Mouse (Mus musculus) spleen, postnatal 10 days (tissue): ENCODE results near the gene Pisd.
"Not testable (repeated sequence)": the region's sequence is repeated elsewhere in the genome, so short reads cannot be mapped to it uniquely, and the experiment has no call there.

ENCODE experiments used
- DNase-seq, 2 experiments: peaks; one replicate each; pipeline ENCODE4 v3.0.0; 2021 to 2022; ENCODE audit warnings: low spot score in 2 of 2

Pisd gene

DNA sequence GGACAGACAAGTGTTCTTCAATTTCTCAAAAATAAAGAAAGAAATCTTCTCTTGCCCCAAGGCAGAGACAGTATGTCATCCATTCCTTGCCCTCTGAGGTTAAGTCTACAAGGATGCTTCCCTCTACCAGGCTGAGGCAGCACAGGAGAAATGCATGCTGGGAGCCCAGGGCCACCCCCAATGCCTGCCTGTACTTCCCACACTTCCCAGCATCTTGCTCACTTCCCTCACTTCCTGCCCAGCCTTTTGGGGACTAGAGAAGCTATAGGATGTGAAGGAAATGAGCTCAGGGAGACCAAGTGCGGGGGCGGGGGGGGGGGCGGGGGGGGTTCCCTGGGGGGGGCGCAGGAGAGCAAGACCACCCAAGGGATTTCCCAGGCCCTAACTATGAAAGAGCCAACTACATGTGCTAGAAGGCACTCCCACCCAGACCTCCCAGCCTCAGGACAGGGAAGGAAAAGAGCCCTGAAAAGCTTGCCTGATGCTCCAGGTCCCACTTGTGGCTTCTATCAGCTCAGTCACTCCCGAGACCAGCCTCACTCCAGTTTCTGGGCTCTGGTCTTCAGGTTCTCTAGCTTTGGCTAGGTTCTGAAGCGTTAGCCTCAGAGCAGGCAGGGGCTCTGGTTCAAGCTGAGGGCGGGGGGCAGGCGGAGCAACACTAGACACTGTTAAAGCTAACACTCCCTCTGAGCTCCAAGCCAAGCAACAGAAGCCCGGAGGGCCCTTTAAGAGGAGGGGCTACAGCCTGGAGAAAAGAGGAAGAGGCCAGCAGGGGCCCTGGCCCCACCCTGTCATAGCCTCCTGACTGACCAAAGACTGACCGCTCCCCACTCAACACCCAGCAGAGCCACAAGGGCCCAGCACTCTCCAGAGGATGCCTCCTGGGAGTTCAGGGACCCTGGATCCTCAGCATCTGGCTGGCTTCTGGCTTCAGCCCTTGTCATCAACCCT is 39.5 kb downstream of the Pisd start:
- peak; percentile 37 to 72 for DNase-seq

DNA sequence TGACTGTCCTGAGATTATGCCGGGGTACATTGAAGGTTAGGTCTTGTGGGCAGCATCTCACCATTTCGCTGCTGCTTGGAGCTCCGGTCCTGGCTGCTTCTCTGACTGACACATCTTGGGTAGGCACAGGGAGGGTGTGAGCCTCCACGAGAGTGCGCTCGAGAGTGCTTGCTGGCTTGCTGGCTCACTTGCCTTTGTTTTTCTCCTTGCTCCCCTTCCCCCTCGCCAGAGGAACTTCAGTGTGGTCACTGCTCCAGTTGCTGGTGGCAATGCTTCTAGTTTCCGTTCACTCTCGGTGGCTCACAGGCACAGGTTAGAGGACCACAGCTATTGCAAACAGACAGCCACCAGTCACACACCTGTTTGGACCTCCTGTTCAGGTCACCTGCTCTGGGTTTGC is 43.3 kb downstream of the Pisd start:
- DNase-seq: peak in 1 of 2 experiments; percentile 34

DNA sequence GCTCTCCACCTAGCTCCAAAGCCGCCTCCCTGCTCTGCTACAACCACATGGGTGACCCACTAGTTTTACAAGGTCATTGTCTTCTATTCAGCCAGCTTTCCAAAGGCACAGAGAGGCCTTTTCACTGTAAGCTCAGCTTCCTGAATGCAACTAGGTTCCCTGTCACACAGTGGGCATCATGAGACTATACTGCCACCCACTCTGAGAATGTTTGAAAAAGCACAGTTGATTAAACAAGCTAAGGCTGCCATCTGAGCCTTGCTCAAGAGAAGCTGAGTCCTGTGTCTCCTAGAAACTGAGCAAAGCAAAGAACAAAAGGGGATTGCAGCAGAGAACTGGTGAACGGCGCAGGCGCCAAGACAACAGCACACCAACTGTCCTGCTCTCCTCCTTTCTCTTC is 44.1 kb downstream of the Pisd start:
- DNase-seq: not testable (repeated sequence)

DNA sequence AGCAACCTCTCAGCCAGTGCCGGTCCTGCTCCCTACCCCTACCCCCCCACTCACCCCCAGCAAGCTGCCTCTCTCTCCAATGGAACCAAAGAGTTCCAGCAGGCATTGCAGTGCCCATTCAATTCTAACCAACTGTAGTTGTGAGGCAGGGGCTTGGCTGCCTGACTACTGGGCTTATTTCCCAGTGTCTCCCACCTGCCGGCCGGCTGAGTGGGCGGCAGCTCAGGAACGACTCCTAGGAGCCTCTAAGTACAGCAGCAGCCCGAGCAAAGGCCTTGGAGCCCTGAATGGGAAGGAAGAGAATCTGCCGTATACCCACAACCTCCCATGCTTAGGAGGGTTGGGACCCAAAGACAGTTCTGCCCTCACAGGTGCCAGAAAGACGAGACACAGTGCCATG is 44.6 kb downstream of the Pisd start:
- not testable (repeated sequence) for DNase-seq

DNA sequence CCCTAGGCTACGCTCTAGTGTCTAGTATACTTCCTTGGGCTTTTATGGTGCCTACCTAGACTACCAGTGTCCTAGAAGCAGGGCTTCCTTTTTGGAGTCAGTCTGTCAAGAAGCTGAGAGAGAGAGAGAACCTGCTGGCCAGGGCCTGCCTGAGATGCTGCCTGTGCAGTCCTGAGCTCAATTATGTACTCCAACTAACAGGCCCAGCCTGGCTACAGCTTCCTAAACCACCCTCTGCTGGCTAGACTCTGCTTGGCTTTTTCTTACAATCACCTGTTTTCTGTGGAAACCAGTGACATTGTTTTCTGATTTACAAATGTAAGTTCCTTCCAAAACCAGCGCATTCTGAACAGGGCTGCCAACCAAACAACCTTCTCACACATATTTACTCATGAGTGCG is 45.3 kb downstream of the Pisd start:
- DNase-seq: no peak

DNA sequence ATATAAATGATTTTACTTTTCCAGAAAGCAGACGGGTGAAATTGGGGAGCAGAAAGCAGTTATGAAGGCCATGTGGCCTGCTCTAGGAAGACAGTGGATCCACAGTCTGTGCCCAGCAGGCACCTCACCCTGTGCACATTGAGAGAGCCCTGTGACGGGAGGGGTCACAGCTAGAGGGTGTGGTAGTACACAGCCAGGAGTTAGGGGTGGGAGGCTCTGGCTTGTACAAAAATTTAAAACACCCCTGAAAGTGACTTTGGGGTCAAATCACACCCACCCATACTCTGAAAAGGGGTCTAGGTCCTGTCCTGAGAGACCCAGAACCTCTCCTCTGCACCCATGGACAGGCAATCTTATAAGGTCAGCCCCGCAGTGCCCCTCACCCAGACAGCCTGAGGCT is 48.7 kb downstream of the Pisd start:
- DNase-seq: not testable (repeated sequence)

DNA sequence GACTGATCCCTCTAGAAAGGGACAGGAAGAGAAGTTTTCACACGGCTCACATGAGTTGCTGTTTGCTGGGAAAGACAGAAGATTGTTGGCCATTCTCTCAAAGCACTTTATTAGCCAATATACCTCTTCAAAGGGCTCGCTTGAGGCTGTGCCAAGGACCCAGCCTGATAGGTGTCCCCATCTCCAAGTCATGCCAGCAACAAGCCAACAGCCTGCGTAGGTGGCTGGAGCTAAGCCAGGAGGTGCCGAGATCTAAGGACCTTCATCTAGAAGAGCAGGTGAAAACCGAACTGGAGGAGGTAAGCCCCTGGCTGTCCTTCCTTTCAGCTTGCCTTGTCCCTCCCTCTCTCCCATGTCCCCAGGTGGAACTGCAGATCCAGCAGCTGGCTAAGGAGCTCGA is 49.7 kb downstream of the Pisd start:
- DNase-seq: no peak

DNA sequence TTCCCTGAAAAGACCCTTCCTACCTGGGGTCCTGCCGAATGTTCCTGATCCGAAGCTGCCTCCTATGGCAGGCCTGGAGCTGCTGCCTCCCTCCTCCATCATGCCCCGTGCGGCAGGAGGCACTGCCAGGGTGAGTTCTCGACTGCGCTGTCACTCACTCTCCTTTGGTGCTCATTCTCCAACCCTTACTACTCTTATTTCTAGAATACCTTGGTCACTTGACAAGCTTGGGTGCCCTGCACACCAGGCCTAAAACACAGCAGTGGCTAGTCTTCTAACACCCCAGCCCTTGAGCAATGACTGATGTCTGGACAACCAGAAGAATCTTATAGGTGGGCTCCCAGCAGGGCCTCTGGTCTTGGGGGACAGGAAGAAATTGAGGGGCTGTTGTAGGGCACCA is 51.6 kb downstream of the Pisd start:
- not testable (repeated sequence) for DNase-seq

DNA sequence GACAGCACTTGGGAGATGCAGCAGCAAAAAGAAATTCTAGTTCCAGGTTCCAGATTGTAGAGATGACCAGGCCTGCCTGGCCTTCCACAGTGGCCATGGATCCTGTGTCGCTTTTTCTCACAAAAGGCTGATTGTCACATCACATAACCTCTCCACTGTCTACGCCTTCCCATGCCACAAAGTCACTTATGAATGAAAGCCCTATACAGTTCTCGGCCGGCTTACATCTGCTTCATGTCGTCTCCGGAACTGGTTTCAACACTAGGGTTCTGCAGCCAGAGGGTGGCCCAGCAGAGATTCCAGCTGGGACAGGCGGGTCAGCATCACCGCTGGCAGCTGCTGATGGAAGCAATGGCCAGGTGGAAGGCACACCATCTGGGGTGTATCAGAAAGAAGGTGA is 56.6 kb downstream of the Pisd start:
- DNase-seq: no peak

DNA sequence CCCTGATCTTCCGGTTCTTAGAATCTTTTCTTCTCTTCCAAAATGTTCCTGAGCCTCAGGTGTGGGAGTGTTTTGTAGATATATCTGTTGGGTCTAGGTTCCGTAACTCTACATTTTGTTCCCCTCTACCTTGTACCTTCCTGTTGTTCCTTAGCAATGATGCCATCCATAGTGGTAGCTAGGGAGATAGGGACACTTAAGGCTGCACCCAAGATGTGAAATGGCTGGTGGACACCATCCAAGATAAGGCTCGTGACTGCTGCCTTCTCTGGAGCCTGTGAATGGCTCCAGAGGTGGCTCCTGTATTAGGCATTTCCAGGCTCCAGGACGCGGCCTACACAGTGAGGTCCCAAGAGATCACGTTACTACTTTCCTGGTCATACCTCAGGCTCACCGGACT is 57.1 kb downstream of the Pisd start:
- DNase-seq: no peak

DNA sequence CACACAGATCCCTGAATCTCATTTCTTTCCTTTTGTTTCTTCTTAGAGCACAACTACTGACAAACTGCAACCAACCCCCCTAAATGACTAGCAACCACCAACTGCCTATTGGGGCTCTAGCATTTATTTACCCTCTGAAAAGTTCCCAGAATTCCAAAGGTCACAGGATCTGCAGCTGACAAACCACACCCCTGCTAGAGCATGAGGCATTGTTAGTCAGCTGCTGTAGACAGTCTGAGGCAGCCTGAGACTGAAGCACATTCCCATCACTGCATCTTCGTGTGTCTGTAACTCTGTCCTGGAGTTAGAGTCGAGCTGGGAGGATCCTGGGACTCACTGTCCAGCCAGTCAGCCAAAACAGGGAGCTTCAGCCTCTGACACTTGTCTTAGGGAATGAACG is 60.0 kb downstream of the Pisd start:
- not testable (repeated sequence) for DNase-seq

DNA sequence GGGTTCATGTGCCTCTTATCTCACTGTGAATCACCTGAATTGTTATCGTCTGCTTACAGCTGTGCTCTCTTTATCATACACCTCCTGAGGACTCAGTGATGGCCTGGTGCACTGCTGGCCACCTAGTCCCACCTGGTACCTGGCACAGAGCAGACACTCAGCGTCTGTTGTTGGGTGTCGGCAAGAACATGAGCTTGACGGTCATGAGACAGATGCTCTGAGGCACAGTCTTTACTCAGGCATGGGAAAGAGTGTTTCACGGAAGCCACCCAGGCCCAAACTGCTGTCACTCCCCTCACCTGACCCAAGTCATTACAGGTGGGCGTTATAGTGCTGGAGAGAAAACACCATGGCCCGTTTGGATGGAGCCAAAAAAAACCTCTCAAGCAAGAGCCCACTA is 61.5 kb downstream of the Pisd start:
- no peak for DNase-seq

DNA sequence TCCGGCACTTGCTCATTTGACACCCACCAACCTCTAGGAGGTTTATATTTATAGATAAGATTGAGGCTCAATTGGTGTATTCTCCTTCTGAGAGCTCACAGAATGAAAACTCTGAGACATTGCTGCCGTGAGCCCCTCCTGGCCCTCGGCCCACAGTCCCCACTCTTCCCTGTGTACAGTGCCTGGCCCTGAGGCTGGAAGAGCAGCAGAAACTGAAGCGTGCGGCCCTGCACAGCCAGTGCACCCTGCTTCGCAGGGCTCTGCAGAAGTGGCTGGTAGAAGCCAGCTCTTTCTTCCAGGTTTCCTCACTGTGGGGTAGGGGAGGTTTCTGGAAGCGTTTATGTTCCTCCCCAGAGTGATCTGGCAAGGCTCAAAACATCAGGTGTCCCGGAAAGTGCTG is 62.7 kb downstream of the Pisd start:
- not testable (repeated sequence) for DNase-seq

DNA sequence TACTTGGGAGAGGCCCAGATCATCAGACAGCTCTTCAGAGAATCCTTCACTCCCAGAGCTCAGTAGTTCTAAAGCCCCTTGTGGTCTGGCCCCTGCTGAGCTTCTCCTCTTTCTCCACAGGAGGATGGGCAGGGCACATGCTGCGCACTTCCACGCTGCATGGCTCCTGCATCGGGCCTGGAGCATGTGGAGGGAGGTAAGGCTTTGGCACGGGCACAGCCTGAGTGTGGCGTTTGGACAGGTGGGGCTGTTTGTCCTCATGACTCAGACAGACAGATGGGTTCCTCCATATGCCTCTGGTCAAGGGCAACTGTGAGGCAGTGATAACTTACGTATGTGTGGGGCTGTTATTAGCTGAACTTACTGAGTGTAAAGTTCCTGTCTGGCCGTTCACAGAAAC is 63.2 kb downstream of the Pisd start:
- no peak for DNase-seq

DNA sequence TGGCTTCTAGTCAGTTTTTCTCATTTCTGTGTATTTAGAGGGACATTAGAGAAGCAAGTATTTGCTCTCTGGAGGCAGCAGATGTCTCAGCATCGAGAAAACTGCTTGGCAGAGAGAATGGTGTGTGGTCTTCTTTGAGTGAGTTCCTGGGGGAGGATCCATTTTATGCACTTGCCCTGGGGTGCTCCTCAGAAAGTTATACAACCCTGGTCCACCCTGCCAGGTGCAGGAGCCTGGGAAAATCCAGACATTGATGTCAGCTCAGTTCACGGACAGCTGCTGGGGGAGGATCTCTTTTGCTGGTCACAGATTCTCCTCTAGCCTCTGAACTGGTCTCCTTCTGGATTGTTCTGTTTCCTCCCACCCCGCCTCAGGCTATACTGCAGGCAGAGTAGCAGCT is 64.1 kb downstream of the Pisd start:
- DNase-seq: no peak

DNA sequence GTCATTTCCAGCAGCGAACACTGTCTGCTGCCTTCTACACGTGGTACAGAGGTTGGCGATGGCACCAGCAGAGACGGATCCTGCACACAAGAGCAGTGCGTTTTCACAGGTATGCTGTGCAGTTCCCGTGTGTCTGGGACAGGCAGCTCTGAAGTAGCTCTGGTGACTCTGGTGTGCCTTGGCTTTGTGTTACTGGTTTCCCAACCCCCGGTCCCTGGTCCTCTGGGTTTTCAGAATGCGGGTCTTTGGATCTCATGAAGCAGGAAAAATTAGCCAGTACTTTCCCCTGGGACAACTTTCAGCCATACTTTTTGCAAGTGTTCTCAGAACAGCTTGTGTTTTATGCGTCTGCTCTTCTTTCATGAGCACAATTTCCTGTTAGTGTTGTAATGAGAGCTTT is 65.0 kb downstream of the Pisd start:
- DNase-seq: no peak

DNA sequence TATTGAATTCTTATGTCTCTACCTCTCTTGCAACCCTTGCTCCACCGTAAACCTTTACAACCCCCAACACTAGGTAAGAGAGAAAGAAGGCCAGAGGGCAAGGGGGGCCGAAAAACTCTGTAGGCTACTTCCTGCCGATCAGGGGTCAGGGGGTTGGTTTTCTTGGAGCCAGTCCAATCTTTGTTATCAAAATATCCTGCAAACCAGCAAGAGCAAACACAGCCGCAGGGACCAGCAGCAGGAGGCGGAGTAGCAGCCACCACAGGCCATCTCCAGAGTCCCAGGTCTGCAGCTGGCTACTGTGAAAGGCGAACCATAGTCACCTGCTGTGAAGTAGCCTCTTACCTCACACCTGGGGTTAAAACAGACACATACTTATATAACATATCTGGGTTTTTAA is 66.5 kb downstream of the Pisd start:
- no peak for DNase-seq

DNA sequence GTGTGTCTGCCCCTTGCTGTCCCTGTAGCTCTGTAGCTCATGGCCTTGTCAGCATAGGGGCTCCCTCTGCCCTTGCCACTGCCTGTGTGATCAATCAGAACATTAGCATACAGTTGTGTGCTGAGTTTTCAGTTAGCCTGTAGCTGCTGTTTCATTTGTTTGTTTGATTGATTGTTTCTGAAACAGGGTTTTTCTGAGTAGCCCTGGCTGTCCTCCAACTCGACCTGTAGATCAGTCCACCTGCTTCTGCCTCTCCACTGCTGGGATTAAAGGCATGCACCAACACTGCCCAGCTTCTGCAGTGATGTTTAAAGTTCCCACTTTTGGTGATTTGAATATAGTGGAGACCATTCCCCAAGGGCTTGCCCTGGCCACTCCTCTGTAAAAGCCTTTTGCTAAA is 67.7 kb downstream of the Pisd start:
- no peak for DNase-seq

DNA sequence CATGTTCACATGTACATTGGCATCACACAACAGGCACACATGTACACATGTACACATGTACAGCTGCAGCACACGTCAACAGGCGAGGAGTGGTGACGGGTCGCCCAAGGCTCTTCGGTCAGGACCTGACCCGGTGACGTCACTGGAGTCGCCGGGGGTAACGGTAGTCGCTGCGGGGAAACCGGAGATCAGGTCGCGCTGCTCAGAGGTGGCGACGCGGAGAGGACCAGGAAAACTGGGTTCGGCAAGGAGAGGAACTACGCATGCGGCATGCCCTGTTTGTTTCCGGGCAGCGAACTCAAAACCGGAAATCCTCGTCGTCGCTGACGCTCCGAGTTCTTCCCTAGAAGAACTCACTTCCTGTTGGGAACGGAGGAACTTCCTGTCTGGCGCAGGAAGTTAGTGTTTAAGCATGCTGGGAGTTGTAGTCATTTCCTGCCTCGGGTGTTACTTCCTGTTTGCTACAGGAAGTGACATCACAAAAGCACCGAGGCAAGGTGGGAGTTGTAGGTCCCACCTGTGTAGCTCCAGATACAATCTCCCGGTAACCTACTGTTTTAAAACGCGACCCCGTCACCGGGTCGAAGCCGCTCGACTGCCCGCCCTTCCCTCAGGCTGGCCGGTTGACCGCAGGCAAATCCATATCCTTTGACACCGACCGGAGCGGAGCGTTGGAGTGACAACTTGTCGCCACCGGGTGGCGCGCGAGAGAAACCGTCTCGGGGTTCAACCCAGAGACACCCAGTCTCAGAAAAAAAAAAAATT is 71.6 kb downstream of the Pisd start:
- DNase-seq: peak; percentile 83 to 89

DNA sequence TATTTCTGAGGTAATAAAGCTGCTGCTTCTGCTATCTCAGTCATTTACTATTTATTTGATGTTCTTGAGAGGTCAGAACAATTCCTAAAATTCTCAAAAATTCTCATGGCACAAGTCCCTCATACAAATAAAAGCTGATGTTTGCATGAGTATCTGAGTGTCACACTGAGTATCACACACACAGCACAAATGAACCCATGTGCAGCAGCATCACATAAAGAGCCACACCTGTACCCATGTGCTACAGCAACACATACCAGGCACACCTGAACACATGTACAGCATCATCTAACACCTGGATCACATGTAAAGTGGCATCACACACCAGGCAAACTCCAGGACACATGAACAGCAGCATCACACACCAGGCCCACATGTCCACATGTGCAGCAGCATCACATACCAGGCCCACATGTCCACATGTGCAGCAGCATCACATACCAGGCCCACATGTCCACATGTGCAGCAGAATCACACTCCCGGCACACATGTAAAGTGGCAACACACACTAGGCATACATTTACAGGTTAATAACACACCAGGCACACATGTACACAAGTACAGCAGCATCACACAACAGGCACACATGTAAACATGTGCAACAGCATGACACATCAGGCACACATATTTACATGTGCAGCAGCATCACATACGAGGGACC is 72.3 kb downstream of the Pisd start:
- DNase-seq: no peak

DNA sequence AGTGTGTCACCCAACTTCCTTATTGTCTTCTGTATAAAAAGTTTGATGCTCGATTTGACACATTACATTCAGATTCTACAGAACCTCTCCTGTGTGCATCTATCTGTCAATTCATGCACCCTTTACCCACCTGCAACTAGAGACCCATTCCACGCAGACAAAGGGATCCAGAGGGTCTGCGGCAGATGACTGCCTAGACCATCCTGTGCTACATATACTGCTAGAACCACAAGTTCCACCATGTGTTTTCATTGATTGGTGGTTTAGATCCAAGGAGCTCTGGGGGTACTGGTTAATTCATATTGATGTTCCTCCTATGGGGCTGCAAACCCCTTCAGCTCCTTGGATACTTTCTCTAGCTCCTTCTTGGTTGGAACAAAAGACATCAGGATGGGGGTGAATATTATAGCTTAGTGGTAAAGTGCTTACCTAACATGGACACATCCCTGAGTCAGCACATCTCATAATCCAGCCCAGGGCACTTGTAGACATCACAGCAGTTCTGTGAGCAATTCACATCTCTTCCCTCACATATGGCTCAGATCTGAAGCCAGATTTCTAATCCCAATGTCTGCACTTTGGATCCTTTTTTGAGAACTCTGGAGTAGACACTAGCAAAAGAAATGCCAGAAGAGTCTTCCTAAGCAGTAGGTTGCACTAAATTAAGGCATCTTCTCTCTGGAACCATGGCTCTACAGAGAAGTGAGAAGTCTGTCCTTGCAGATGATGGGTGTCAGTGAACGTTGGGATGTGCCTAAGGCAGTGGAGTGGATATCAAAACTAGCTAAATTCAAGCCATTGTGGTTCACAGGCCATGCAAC is 73.0 kb downstream of the Pisd start:
- no peak for DNase-seq

DNA sequence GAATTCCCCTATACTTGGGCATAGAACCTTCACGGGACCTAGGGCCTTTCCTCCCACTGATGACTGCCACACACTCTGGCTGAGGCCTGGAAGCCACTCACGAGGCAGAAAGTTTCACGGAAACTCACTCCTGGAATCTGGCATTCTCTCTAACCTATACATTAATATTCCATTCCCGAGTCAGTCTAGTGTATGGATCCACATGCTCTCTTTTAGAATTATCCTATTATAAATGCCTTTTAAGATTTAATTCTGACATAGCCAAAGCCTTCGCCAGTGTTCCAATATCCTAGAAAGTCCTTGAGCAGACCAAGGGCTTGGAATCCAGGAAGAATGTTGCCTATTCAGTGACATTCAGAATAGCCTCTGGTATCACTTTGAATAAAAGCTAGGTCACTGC is 74.0 kb downstream of the Pisd start:
- DNase-seq: no peak
